Mouse (Mus musculus) cerebellum, adult 2 months (tissue): Measurements from ENCODE around the gene Itgb2.

Experiments
- CTCF ChIP-seq: fragments of 200-500 bp; IDR thresholded peaks from 2 replicates; pipeline ENCODE4 v1.5.1; 2011; ENCODE audit warnings: low read depth, mild to moderate bottlenecking, control low read depth, low read length, moderate library complexity, borderline replicate concordance; ENCODE audit not compliant: insufficient read depth
- POLR2A ChIP-seq: fragments of 200-500 bp; IDR thresholded peaks from 2 replicates; pipeline ENCODE4 v1.6.1; 2011; ENCODE audit warnings: low read length, control low read depth, borderline replicate concordance; ENCODE audit not compliant: insufficient read depth

DNA sequence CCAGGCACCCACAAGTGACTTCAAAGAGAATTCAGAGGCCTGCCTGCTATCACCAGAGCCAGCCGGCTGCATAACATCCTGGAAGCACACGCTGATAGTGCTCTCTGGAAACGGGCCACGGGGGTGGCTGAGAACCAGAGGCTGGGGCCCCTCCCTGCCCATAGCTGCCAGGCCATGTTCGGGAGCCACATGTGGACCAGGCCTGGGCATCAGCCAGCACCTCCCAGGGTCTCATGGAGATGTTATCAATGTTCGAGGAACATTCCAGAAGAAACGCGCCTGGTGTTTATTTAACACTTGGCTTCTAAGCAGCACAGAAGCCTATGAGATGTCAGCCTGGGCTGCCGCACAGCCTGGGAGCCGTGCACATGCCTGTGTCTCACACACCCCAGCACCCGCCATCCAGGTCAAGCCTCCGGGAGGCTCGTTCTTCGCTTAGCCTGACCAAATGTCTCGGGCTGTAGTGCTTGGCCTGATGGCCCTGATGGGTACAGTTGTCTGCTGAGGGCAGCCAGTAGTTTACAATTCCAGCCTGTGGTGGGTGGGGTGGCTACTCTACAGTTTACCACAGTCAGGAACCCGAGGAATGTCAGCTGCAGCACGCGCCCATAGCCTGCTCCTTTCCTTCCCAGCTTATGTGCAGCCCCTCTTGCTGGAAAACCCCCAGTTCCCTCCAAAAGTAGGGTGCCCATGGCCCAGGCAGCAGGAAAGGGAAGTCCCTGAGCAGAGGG is 45.7 kb upstream of the Itgb2 start:
- no peak for TF ChIP-seq CTCF
- TF ChIP-seq POLR2A: no peak
